Mouse (Mus musculus) midbrain, embryonic 11.5 days (tissue): ENCODE data around the gene Sgk2. TPM values are rescaled to one million over a fixed set of nuclear protein-coding genes. Genes with fewer than 3 reads are reported as not detected.

Experiments used
- ATAC-seq: fragments of 200-750 bp; cut with Nextera tagmentation; 2 replicates; pipeline ENCODE4 v1.8.0; 2017; ENCODE audit warnings: moderate TSS enrichment, moderate library complexity; ENCODE audit not compliant: low FRiP score
- DNase-seq: peaks from one replicate; pipeline ENCODE4 v3.0.0; 2015; ENCODE audit warnings: low spot score; ENCODE audit errors: missing footprints
- H3K27ac ChIP-seq: fragments of 300-500 bp; sonication (generic); 2 replicates; pipeline ENCODE4 v1.5.1; 2014; ENCODE audit warnings: low read depth, low read length
- H3K27me3 ChIP-seq: fragments of 300-500 bp; sonication (generic); 2 replicates; pipeline ENCODE4 v1.6.1; 2014; ENCODE audit warnings: mild to moderate bottlenecking, low read length, moderate library complexity, mixed read lengths; ENCODE audit not compliant: control insufficient read depth, insufficient read depth
- H3K36me3 ChIP-seq: fragments of 300-500 bp; sonication (generic); 2 replicates; pipeline ENCODE4 v1.6.1; 2014; ENCODE audit warnings: mild to moderate bottlenecking, low read length, moderate library complexity, mixed read lengths; ENCODE audit not compliant: control insufficient read depth, insufficient read depth
- H3K4me1 ChIP-seq: fragments of 300-500 bp; sonication (generic); 2 replicates; pipeline ENCODE4 v1.6.1; 2014; ENCODE audit warnings: low read length; ENCODE audit not compliant: control insufficient read depth, insufficient read depth
- H3K4me2 ChIP-seq: fragments of 300-500 bp; sonication (generic); 2 replicates; pipeline ENCODE4 v1.6.1; 2014; ENCODE audit warnings: mild to moderate bottlenecking, moderate library complexity
- H3K4me3 ChIP-seq: fragments of 300-500 bp; sonication (generic); 2 replicates; pipeline ENCODE4 v1.5.1; 2014; ENCODE audit warnings: low read depth, low read length
- H3K9ac ChIP-seq: fragments of 300-500 bp; sonication (generic); 2 replicates; pipeline ENCODE4 v1.6.1; 2014; ENCODE audit warnings: low read length
- H3K9me3 ChIP-seq: fragments of 300-500 bp; sonication (generic); 2 replicates; pipeline ENCODE4 v1.6.1; 2016; ENCODE audit warnings: low read length; ENCODE audit not compliant: control insufficient read depth
- WGBS: fragments of 180-500 bp; shearing (Covaris S2); extraction: QIAGEN DNeasy Blood & Tissue Kit; methylation state at CpG from one replicate; pipeline ENCODE4 v1.1.7; 2014; 5-methylcytosine and 5-hydroxymethylcytosine counted together
- polyA plus RNA-seq: library from polyadenylated mRNA; unstranded; fragments of >200 nt; fragmentation: Nextera tagmentation; extraction: Ambion mirVana; gene quantifications from 2 replicates; pipeline ENCODE4 v1.2.1, GENCODE M21; 2014

The Sgk2 gene
- polyA plus RNA-seq, 1 experiment from 2014 or later = not detected

GRCm38 (mm10) chr2:162976001-162976400 is 11.1 kb upstream of the Sgk2 start:
- Histone ChIP-seq H3K27me3 (no peaks in the 10 kb centered on the region), H3K36me3 (no peaks in the 10 kb centered on the region), H3K27ac (no peak overlapping the region), H3K4me2 (no peak overlapping the region), H3K9me3 (no peaks in the 10 kb centered on the region), H3K4me3 (no peak overlapping the region), H3K4me1 (peaks cover 6% of the 10 kb centered on the region; the same call in 1 of the 2 replicates), H3K9ac (no peak overlapping the region)
- 85% methylated on average over 4 of the region's 4 CpGs for WGBS
- no peak for ATAC-seq
- DNase-seq = no peak

GRCm38 (mm10) chr2:162984381-162984780 is 2.7 kb upstream of the Sgk2 start:
- H3K36me3 ChIP-seq = no peaks in the 10 kb centered on the region

GRCm38 (mm10) chr2:162985923-162986322 is 1.2 kb upstream of the Sgk2 start:
- 76% methylated on average over 3 of the region's 3 CpGs for WGBS
- no peak for ATAC-seq
- Histone ChIP-seq H3K27me3 (no peaks in the 10 kb centered on the region), H3K27ac (no peak overlapping the region), H3K36me3 (no peaks in the 10 kb centered on the region), H3K4me1 (no peaks in the 10 kb centered on the region), H3K4me2 (no peak overlapping the region), H3K9me3 (no peaks in the 10 kb centered on the region), H3K4me3 (no peak overlapping the region), H3K9ac (no peak overlapping the region)
- no peak for DNase-seq

More at GRCm38 (mm10) chr2:162984381-162984780, 2.7 kb upstream of the Sgk2 start:
- Histone ChIP-seq H3K9me3 (no peaks in the 10 kb centered on the region), H3K27me3 (no peaks in the 10 kb centered on the region), H3K4me3 (no peak overlapping the region), H3K9ac (no peak overlapping the region), H3K4me1 (no peaks in the 10 kb centered on the region), H3K27ac (no peak overlapping the region), H3K4me2 (no peak overlapping the region)
- ATAC-seq = no peak
- DNase-seq = no peak
- WGBS = 92% methylated on average over 6 of the region's 6 CpGs

- H3K9ac ChIP-seq = no peak overlapping the region
- DNase-seq (no peak), ATAC-seq (no peak)
- 85% methylated on average over 3 of the region's 3 CpGs for WGBS
- no peak overlapping the region for H3K4me2 ChIP-seq
- no peak overlapping the region for H3K27ac ChIP-seq
- H3K4me3 ChIP-seq = no peak overlapping the region
- H3K27me3 ChIP-seq = no peaks in the 10 kb centered on the region
- no peaks in the 10 kb centered on the region for H3K9me3 ChIP-seq
- no peaks in the 10 kb centered on the region for H3K4me1 ChIP-seq
- no peaks in the 10 kb centered on the region for H3K36me3 ChIP-seq
These were observed 366 bp upstream of the Sgk2 start for GRCm38 (mm10) chr2:162986764-162987163.

GRCm38 (mm10) chr2:162988235-162988634 is 1.1 kb downstream of the Sgk2 start:
- H3K4me2 ChIP-seq = no peak overlapping the region
- H3K36me3 ChIP-seq = no peaks in the 10 kb centered on the region
- no peaks in the 10 kb centered on the region for H3K9me3 ChIP-seq
- no peak for DNase-seq
- no peaks in the 10 kb centered on the region for H3K4me1 ChIP-seq
- 90% methylated on average over 4 of the region's 4 CpGs for WGBS
- H3K27ac ChIP-seq = no peak overlapping the region
- no peak for ATAC-seq
- no peaks in the 10 kb centered on the region for H3K27me3 ChIP-seq
- H3K4me3 ChIP-seq = no peak overlapping the region
- H3K9ac ChIP-seq = no peak overlapping the region

GRCm38 (mm10) chr2:162991394-162992083 is 4.4 kb downstream of the Sgk2 start:
- ATAC-seq = no peak
- H3K36me3 ChIP-seq = no peaks in the 10 kb centered on the region
- no peak for DNase-seq
- H3K9me3 ChIP-seq = no peaks in the 10 kb centered on the region
- no peak overlapping the region for H3K4me3 ChIP-seq
- H3K27ac ChIP-seq = no peak overlapping the region
- no peak overlapping the region for H3K4me2 ChIP-seq
- no peak overlapping the region for H3K9ac ChIP-seq
- H3K4me1 ChIP-seq = no peaks in the 10 kb centered on the region
- no peaks in the 10 kb centered on the region for H3K27me3 ChIP-seq
- WGBS = 38% methylated on average over 6 of the region's 6 CpGs

- H3K27ac ChIP-seq = no peak overlapping the region
- no peak for ATAC-seq
- no peaks in the 10 kb centered on the region for H3K4me1 ChIP-seq
- no peak overlapping the region for H3K4me3 ChIP-seq
- no peaks in the 10 kb centered on the region for H3K27me3 ChIP-seq
- no peak overlapping the region for H3K4me2 ChIP-seq
- no peak for DNase-seq
- no peaks in the 10 kb centered on the region for H3K36me3 ChIP-seq
- H3K9me3 ChIP-seq = no peaks in the 10 kb centered on the region
- no peak overlapping the region for H3K9ac ChIP-seq
These were observed 4.9 kb downstream of the Sgk2 start for GRCm38 (mm10) chr2:162992084-162992437.

GRCm38 (mm10) chr2:162993881-162994616 is 6.9 kb downstream of the Sgk2 start:
- H3K27ac ChIP-seq = no peak overlapping the region
- no peaks in the 10 kb centered on the region for H3K9me3 ChIP-seq
- WGBS = 82% methylated on average over 9 of the region's 9 CpGs

GRCm38 (mm10) chr2:162998528-162999230 is 11.5 kb downstream of the Sgk2 start:
- Histone ChIP-seq H3K4me2 (peak overlapping the region; percentile 40), H3K36me3 (no peaks in the 10 kb centered on the region), H3K4me1 (peaks cover 3% of the 10 kb centered on the region; the same call in 1 of the 2 replicates), H3K9me3 (no peaks in the 10 kb centered on the region), H3K9ac (no peak overlapping the region), H3K4me3 (peak overlapping the region; percentile 15; the same call in 1 of the 2 replicates), H3K27ac (no peak overlapping the region), H3K27me3 (no peaks in the 10 kb centered on the region)
- ATAC-seq (peak; percentile 80), DNase-seq (peak; percentile 95)
- 34% methylated on average over 18 of the region's 18 CpGs for WGBS

More at GRCm38 (mm10) chr2:162993881-162994616, 6.9 kb downstream of the Sgk2 start:
- Histone ChIP-seq H3K4me1 (peaks cover 3% of the 10 kb centered on the region; the same call in 1 of the 2 replicates), H3K4me2 (no peak overlapping the region), H3K9ac (no peak overlapping the region), H3K27me3 (no peaks in the 10 kb centered on the region), H3K4me3 (no peak overlapping the region), H3K36me3 (no peaks in the 10 kb centered on the region)
- ATAC-seq (no peak), DNase-seq (no peak)
